Mouse (Mus musculus): ENCODE data around the gene Tmcc1.

DNA sequence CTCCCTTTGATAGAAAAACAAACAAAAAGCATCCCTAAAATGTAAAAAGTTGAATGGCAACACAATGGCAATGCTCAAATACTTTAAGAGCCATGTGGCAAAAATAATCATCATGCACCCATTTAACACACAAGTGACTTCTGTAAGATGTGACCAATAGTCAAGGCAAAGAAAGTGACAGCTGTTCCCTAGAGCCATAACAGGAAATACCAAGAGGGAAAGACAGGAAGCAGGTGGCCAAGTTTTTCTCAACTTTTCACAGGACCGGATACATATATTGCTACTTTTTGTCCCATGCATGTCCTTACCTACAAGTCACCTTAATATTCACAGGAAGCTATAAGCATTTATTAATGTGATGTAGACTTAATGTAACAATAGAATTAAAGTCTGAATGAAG lies 3.9 kb downstream of the Tmcc1 start:
- no peak for TF ChIP-seq CTCF (IDR thresholded peaks at IDR 0.05; ENCODE audit: extremely low read depth, insufficient read depth, low read length)
- no peak for TF ChIP-seq POLR2A (IDR thresholded peaks at IDR 0.05; ENCODE audit: extremely low read depth, insufficient read depth, low read length)
